Mouse (Mus musculus) heart, adult 2 months (tissue): ENCODE results near the gene Dok7.

ENCODE experiments used
- CTCF ChIP-seq: fragments of 200-600 bp; IDR thresholded peaks from 2 replicates; pipeline ENCODE4 v1.8.1; 2022; ENCODE audit warnings: antibody characterized with exemption, mild to moderate bottlenecking, moderate library complexity
- POLR2A ChIP-seq: fragments of 200-500 bp; IDR thresholded peaks from 2 replicates; pipeline ENCODE4 v1.6.1; 2011; ENCODE audit warnings: mild to moderate bottlenecking, low read depth, low read length, control low read depth; ENCODE audit not compliant: insufficient read depth

DNA sequence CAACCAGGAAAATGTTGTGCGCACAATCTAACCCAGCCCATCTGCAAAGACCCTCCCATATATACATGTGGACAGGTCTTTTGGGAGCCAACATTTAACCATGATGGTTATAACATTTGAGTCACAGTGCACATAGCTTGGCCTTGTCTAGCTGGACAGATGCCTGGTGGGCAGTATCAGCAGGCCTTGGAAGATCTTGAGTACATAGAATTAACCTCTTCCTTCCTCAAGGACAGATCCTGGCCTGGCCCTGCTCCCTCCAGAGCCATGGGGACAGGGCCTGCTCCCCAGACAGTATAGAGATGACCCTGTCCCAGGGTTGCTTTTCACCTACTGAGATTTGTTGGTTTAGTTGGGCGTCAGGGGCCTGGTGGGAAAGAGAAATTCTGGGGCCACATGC is 13.3 kb downstream of the Dok7 start:
- TF ChIP-seq POLR2A: no peak
- no peak for TF ChIP-seq CTCF
